Mouse (Mus musculus): ENCODE data around the gene Fam160a1.

DNA sequence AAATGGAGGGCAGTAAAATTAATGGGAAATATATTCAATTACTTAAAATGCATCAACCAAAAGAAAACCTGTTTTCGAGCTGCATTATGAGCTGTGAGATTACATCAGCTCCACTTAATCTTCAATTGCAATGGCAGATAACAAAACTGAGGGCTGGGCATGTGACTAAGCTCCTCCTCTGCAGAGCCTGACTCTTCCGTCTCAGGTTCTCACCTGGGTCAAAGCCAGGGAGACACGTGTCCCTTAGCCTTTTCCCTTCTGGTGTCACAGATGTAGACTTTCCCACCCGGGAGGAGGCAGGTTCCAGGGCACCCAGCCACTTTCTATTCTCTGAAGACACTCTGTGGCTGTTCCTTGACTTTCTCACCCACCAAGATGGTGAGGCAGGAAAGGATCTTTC, 12.0 kb upstream of the Fam160a1 start:
- TF ChIP-seq POLR2A (IDR thresholded peaks at IDR 0.05; ENCODE audit: extremely low read depth, insufficient read depth, low read length): no peak
- TF ChIP-seq CTCF (IDR thresholded peaks at IDR 0.05; ENCODE audit: extremely low read depth, insufficient read depth, low read length): no peak

Data from cortical plate, adult 2 months (tissue).